Mouse (Mus musculus): ENCODE data around the gene Dnah12.

- TF ChIP-seq POLR2A (IDR thresholded peaks at IDR 0.05; ENCODE audit: insufficient read depth, low read length) (no peak), CTCF (IDR thresholded peaks at IDR 0.05; ENCODE audit: low read depth, low read length) (no peak), EP300 (IDR thresholded peaks at IDR 0.05; ENCODE audit: insufficient read depth, low read depth, low read length) (no peak)
Measured at GRCm38 (mm10) chr14:26854066-26854465, 161.0 kb downstream of the Dnah12 start.

Measured in ES-Bruce4 (cell line).